Mouse (Mus musculus): ENCODE measurements around the gene Dgkz.
A peak's percentile ranks its signal among the peaks of the same experiment; 100 is the strongest.

The Dgkz gene

GRCm38 (mm10) chr2:91975581-91976541 is at the start of gene Dgkz:
Dgkz (minus strand) TSS chr2:91975864.
- DNase-seq (ENCODE audit: low spot score): peak; percentile 74

GRCm38 (mm10) chr2:92025202-92025601 is 49.5 kb upstream of the Dgkz start:
- DNase-seq (ENCODE audit: low spot score): no peak

- peak; percentile 26 for DNase-seq (ENCODE audit: low spot score)
Observed at GRCm38 (mm10) chr2:92024274-92024672, 48.6 kb upstream of the Dgkz start, which contains the start of gene Creb3l1. Creb3l1 (minus strand) TSS chr2:92024502.

GRCm38 (mm10) chr2:92023362-92024273 is 48.0 kb upstream of the Dgkz start:
- DNase-seq (ENCODE audit: low spot score): no peak

- DNase-seq (ENCODE audit: low spot score): no peak
Observed at GRCm38 (mm10) chr2:92020676-92021265, 45.1 kb upstream of the Dgkz start.

- no peak for DNase-seq (ENCODE audit: low spot score)
Observed at GRCm38 (mm10) chr2:92017440-92017839, 41.8 kb upstream of the Dgkz start.

GRCm38 (mm10) chr2:92016981-92017380 is 41.3 kb upstream of the Dgkz start:
- no peak for DNase-seq (ENCODE audit: low spot score)

GRCm38 (mm10) chr2:92014891-92015290 is 39.2 kb upstream of the Dgkz start:
- DNase-seq (ENCODE audit: low spot score): no peak

GRCm38 (mm10) chr2:92014248-92014647 is 38.6 kb upstream of the Dgkz start:
- DNase-seq (ENCODE audit: low spot score): no peak

- no peak for DNase-seq (ENCODE audit: low spot score)
Observed at GRCm38 (mm10) chr2:92012768-92013445, 37.2 kb upstream of the Dgkz start.

GRCm38 (mm10) chr2:92011424-92012353 is 36.0 kb upstream of the Dgkz start:
- DNase-seq (ENCODE audit: low spot score): no peak

- DNase-seq (ENCODE audit: low spot score): no peak
Observed at GRCm38 (mm10) chr2:92008623-92009404, 33.1 kb upstream of the Dgkz start.

- DNase-seq (ENCODE audit: low spot score): peak; percentile 95
Observed at GRCm38 (mm10) chr2:92007933-92008622, 32.4 kb upstream of the Dgkz start.

GRCm38 (mm10) chr2:92006983-92007921 is 31.6 kb upstream of the Dgkz start:
- no peak for DNase-seq (ENCODE audit: low spot score)

- no peak for DNase-seq (ENCODE audit: low spot score)
Observed at GRCm38 (mm10) chr2:92006491-92006890, 30.8 kb upstream of the Dgkz start.

GRCm38 (mm10) chr2:92004617-92005016 is 29.0 kb upstream of the Dgkz start:
- DNase-seq (ENCODE audit: low spot score): no peak

- DNase-seq (ENCODE audit: low spot score): no peak
Observed at GRCm38 (mm10) chr2:91997905-91998608, 22.4 kb upstream of the Dgkz start.
